Mouse (Mus musculus) limb, embryonic 15.5 days (tissue): ENCODE measurements around the gene Hypk. TPM values are rescaled to one million over a fixed set of nuclear protein-coding genes. Genes with fewer than 3 reads are reported as not detected.

Source experiments
- ATAC-seq: fragments of 200-750 bp; cut with Nextera tagmentation; 2 replicates; pipeline ENCODE4 v1.8.0; 2017; ENCODE audit warnings: low read depth, moderate TSS enrichment; ENCODE audit not compliant: insufficient number of reproducible peaks, low FRiP score, low TSS enrichment
- H3K27ac ChIP-seq: fragments of 300-500 bp; sonication (generic); 2 replicates; pipeline ENCODE4 v1.5.1; 2015; ENCODE audit warnings: moderate library complexity, mild to moderate bottlenecking, inconsistent platforms
- H3K27me3 ChIP-seq: fragments of 300-500 bp; sonication (generic); 2 replicates; pipeline ENCODE4 v1.6.1; 2015; ENCODE audit warnings: inconsistent platforms
- H3K36me3 ChIP-seq: fragments of 300-500 bp; sonication (generic); 2 replicates; pipeline ENCODE4 v1.6.1; 2015; ENCODE audit warnings: inconsistent platforms
- H3K4me1 ChIP-seq: fragments of 300-500 bp; sonication (generic); 2 replicates; pipeline ENCODE4 v1.6.1; 2015; ENCODE audit warnings: inconsistent platforms
- H3K4me2 ChIP-seq: fragments of 300-500 bp; sonication (generic); 2 replicates; pipeline ENCODE4 v1.6.1; 2015; ENCODE audit warnings: mild to moderate bottlenecking, inconsistent platforms
- H3K4me3 ChIP-seq: fragments of 300-500 bp; sonication (generic); 2 replicates; pipeline ENCODE4 v1.5.1; 2015; ENCODE audit warnings: mild to moderate bottlenecking, inconsistent platforms
- H3K9ac ChIP-seq: fragments of 300-500 bp; sonication (generic); 2 replicates; pipeline ENCODE4 v1.6.1; 2015; ENCODE audit warnings: inconsistent platforms
- H3K9me3 ChIP-seq: fragments of 300-500 bp; sonication (generic); 2 replicates; pipeline ENCODE4 v1.6.1; 2016; ENCODE audit warnings: inconsistent platforms
- WGBS: fragments of 180-500 bp; shearing (Covaris S2); methylation state at CpG from one replicate; pipeline ENCODE4 v1.1.7; 2015; 5-methylcytosine and 5-hydroxymethylcytosine counted together
- polyA plus RNA-seq: library from polyadenylated mRNA; unstranded; fragments of >200 nt; fragmentation: Nextera tagmentation; extraction: Ambion mirVana; gene quantifications from 2 replicates; pipeline ENCODE4 v1.2.1, GENCODE M21; 2015

The Hypk gene
- polyA plus RNA-seq, 1 experiment from 2014 or later, result 116 TPM

GRCm38 (mm10) chr2:121434854-121435253 is 18.2 kb upstream of the Hypk start:
- Histone ChIP-seq H3K27ac (no peak overlapping the region), H3K4me2 (no peak overlapping the region), H3K9ac (no peak overlapping the region), H3K9me3 (no peaks in the 10 kb centered on the region), H3K36me3 (peaks cover 87% of the 10 kb centered on the region), H3K4me1 (no peaks in the 10 kb centered on the region), H3K27me3 (no peaks in the 10 kb centered on the region), H3K4me3 (no peak overlapping the region)
- no peak for ATAC-seq
- 97% methylated on average over 1 of the region's 1 CpGs for WGBS

GRCm38 (mm10) chr2:121439746-121440145 is 13.3 kb upstream of the Hypk start:
- peaks cover 41% of the 10 kb centered on the region for H3K36me3 ChIP-seq

DNA sequence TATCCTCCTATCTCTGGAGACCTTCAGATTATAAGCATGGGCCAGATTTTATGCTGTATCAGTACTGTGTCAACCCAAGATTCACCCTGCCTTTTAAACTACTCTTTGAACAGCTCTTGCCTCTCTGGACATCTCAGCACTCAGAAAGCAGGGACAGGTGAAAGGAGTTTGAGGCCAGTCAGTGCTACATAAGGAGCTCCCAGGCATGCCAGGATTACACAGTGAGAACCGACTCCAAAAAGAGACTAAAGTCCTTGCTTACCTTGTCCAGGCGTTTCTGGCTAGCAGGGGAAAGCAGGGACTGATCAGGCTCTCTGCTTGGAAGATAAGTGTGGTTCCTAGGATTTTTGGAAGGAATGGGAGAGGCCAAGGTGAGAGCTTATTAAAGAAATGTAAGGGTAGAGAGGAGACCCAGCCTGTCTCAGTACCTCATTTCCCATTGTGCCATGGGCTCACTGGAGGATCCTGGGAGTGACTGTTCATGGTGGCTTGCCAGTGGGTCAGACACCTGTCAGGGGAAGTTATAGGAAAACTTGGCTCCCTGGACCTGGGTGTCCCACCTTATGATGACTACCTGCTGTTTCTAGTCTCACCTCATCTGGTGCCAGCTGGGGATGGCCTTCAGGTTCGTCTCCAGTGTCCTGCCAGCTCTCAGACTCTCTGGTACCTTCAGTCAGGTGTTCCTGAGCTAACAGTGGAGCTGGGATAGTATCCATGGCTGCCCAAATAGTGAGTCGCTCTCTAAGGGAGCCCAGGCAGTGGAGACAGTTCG is 12.1 kb upstream of the Hypk start:
- Histone ChIP-seq H3K27ac (no peak overlapping the region), H3K4me3 (no peak overlapping the region), H3K27me3 (0 out of 2 replicates have a peak, but pooled peaks cover 3% of the 10 kb centered on the region), H3K36me3 (peaks cover 29% of the 10 kb centered on the region), H3K9ac (no peak overlapping the region), H3K9me3 (no peaks in the 10 kb centered on the region), H3K4me2 (no peak overlapping the region), H3K4me1 (peaks cover 17% of the 10 kb centered on the region)
- 53% methylated on average over 5 of the region's 5 CpGs for WGBS
- ATAC-seq, result no peak

More at GRCm38 (mm10) chr2:121439746-121440145, 13.3 kb upstream of the Hypk start:
- peaks cover 17% of the 10 kb centered on the region for H3K4me1 ChIP-seq
- H3K4me3 ChIP-seq, result no peak overlapping the region
- WGBS, result 73% methylated on average over 4 of the region's 4 CpGs
- H3K9me3 ChIP-seq, result no peaks in the 10 kb centered on the region
- 0 out of 2 replicates have a peak, but pooled peaks cover 3% of the 10 kb centered on the region for H3K27me3 ChIP-seq
- no peak overlapping the region for H3K9ac ChIP-seq
- H3K4me2 ChIP-seq, result no peak overlapping the region
- H3K27ac ChIP-seq, result no peak overlapping the region
- no peak for ATAC-seq

DNA sequence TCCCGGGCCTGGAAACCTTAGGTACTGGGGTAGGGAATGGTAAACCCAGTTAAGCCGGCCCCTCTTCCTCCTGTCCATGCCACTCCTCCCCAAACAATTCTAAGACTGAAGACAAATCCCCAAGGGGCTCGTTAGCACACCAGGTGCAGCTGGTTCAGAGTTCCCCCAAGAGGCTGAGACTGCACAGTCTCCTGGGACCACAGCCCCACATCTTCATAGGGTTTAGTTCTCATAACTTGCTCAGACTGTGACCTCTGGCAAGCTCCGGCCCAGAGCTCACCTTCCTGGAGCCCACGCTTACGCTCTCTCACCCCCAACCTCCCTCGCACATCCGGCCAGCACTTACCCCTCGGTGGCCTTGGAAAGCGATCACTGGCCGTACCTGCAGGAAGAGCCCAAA is 11.3 kb upstream of the Hypk start:
- Histone ChIP-seq H3K4me2 (peak overlapping the region; percentile 96), H3K36me3 (peaks cover 27% of the 10 kb centered on the region), H3K4me3 (peak overlapping the region; percentile 51), H3K9ac (peak overlapping the region; percentile 35; the same call in 1 of the 2 replicates), H3K27ac (no peak overlapping the region), H3K27me3 (0 out of 2 replicates have a peak, but pooled peaks cover 3% of the 10 kb centered on the region), H3K9me3 (no peaks in the 10 kb centered on the region), H3K4me1 (peaks cover 17% of the 10 kb centered on the region)
- ATAC-seq, result no peak
- 11% methylated on average over 11 of the region's 11 CpGs for WGBS

DNA sequence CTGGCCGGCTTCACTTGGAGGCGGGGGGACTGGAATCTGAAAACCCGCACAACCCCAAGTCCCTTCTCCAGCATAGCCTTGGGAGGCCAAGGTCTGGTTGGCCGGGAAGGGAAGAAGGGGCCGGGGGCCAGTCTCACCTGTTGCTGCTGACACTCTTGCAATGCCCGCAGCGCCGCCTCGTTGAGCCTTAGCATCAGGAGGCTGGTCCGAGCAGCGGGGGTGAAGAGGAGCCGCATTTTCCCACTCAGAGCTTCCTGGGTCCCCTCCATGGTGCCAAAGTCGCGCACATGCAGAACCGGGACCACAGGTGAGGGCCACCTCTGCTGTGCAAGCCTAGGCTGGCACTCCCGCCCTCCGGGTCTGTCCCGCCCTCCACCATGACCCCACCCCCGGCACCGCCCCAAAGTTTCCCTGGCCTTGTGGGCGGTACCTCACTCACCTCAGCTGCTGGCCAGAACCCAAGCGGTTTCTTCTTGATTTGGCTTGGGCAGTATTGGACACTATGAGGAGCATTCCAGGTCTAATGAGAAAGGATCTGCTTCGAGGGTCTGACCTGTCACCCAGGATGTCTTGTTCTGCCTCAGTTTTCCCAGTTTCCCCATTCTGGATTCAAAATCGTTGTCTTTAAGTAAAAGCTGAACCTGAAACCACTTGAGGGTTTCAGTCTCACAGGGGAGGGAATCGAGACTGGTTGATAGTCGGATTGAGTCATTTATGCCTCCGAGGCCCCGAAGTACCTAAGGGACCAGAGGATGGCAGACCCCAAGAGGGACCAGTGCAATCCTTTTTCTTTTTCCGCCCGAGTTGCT is 10.6 kb upstream of the Hypk start:
- Histone ChIP-seq H3K4me3 (peak overlapping the region; percentile 51), H3K4me1 (peaks cover 17% of the 10 kb centered on the region), H3K9ac (peak overlapping the region; percentile 35), H3K27me3 (0 out of 2 replicates have a peak, but pooled peaks cover 3% of the 10 kb centered on the region), H3K4me2 (peak overlapping the region; percentile 96), H3K27ac (no peak overlapping the region), H3K9me3 (no peaks in the 10 kb centered on the region), H3K36me3 (peaks cover 21% of the 10 kb centered on the region)
- ATAC-seq, result peak; percentile 80
- WGBS, result 2% methylated on average over 30 of the region's 30 CpGs

- 0 out of 2 replicates have a peak, but pooled peaks cover 3% of the 10 kb centered on the region for H3K27me3 ChIP-seq
- H3K9ac ChIP-seq, result peak overlapping the region; percentile 35
- ATAC-seq, result no peak
- 8% methylated on average over 8 of the region's 8 CpGs for WGBS
- peaks cover 22% of the 10 kb centered on the region for H3K4me1 ChIP-seq
- no peaks in the 10 kb centered on the region for H3K9me3 ChIP-seq
- no peak overlapping the region for H3K27ac ChIP-seq
- peak overlapping the region; percentile 51 for H3K4me3 ChIP-seq
- peaks cover 15% of the 10 kb centered on the region for H3K36me3 ChIP-seq
- peak overlapping the region; percentile 96 for H3K4me2 ChIP-seq
Measured at GRCm38 (mm10) chr2:121443068-121443349, 10.1 kb upstream of the Hypk start.

DNA sequence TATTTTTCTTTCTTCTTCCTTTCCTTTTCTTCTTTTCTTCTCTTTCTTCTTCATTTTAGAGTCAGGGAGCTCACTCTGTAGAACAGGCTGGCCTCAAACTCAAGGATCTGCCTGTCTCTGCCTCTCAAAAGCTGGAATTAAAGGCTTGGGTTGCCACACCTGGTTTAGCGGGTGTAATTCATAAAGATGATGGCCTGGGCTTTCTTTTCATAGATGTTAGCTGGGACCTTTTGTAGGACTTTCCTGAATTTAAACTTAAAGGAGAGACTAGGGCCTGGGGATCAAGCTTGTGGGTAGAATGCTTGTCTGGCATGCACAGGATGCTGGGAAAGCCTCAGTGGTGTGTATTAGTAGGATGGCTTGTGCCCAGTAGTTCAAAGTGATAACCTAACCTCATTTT is 8.9 kb upstream of the Hypk start, which contains the start of gene Ell3:
Gene Ell3, minus strand, starts transcription at position 101 of the 400 bp plus-strand sequence.
- peaks cover 24% of the 10 kb centered on the region for H3K4me1 ChIP-seq
- no peak for ATAC-seq
- no peak within 1 kb of the TSS for H3K27ac ChIP-seq
- peak within 1 kb of the TSS; percentile 51 for H3K4me3 ChIP-seq
- H3K36me3 ChIP-seq, result peaks cover 4% of the 10 kb centered on the region
- H3K4me2 ChIP-seq, result peak within 1 kb of the TSS; percentile 96
- no peaks in the 10 kb centered on the region for H3K9me3 ChIP-seq
- WGBS, result 84% methylated on average over 1 of the region's 1 CpGs
- H3K27me3 ChIP-seq, result 0 out of 2 replicates have a peak, but pooled peaks cover 3% of the 10 kb centered on the region
- H3K9ac ChIP-seq, result no peak within 1 kb of the TSS

DNA sequence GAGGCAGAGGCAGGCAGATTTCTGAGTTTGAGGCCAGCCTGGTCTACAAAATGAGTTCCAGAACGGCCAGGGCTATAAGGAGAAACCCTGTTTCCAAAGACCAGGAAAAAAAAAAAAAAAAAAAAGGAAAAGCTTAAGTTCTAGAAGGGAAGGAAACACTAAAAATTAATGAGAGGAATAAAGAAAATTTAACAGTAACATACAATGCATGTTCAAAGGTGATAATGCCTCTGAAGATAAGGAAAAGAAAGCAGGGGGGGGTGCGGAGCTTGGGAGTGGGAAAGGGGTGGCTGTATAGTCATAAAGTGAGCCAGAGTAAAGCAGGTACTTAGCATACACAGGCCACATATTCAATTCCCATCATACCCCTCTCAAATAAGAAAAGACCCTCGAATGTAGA is 8.0 kb upstream of the Hypk start:
- Histone ChIP-seq H3K4me1 (peaks cover 25% of the 10 kb centered on the region), H3K9me3 (no peaks in the 10 kb centered on the region), H3K27ac (no peak overlapping the region), H3K4me2 (no peak overlapping the region), H3K9ac (no peak overlapping the region), H3K4me3 (no peak overlapping the region), H3K27me3 (0 out of 2 replicates have a peak, but pooled peaks cover 3% of the 10 kb centered on the region), H3K36me3 (no peaks in the 10 kb centered on the region)
- ATAC-seq, result no peak
- 83% methylated on average over 3 of the region's 3 CpGs for WGBS

DNA sequence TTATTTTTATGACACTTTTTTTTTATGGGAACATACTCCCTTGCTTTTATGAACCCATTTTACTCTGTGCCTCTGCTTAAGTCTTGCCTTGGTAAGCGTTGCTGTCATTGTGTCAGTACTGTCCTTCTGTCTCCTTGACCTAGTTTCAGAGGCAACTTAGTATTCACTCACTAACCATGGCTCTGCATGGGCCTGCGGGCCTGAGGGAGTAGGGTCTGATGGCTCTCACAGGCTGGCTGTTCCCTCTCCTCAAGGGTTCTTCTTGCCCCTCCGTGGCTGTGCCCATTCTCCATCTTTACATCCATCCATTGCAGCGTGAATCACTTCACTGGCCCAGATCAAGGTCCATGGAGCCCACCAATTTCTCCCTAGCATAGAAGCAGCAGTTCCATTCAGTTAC is 6.6 kb upstream of the Hypk start:
- WGBS, result 81% methylated on average over 4 of the region's 4 CpGs
- H3K27ac ChIP-seq, result no peak overlapping the region
- ATAC-seq, result no peak
- peaks cover 3% of the 10 kb centered on the region for H3K36me3 ChIP-seq
- H3K9ac ChIP-seq, result no peak overlapping the region
- H3K4me1 ChIP-seq, result peaks cover 33% of the 10 kb centered on the region
- no peak overlapping the region for H3K4me3 ChIP-seq
- H3K4me2 ChIP-seq, result no peak overlapping the region
- H3K9me3 ChIP-seq, result no peaks in the 10 kb centered on the region
- H3K27me3 ChIP-seq, result 0 out of 2 replicates have a peak, but pooled peaks cover 3% of the 10 kb centered on the region

GRCm38 (mm10) chr2:121447006-121447405 is 6.1 kb upstream of the Hypk start:
- H3K27ac ChIP-seq, result no peak overlapping the region
- no peak overlapping the region for H3K9ac ChIP-seq
- no peak overlapping the region for H3K4me3 ChIP-seq
- H3K4me1 ChIP-seq, result peaks cover 28% of the 10 kb centered on the region
- WGBS, result 76% methylated on average over 3 of the region's 3 CpGs
- H3K4me2 ChIP-seq, result no peak overlapping the region
- H3K36me3 ChIP-seq, result peaks cover 4% of the 10 kb centered on the region
- H3K27me3 ChIP-seq, result 0 out of 2 replicates have a peak, but pooled peaks cover 2% of the 10 kb centered on the region
- H3K9me3 ChIP-seq, result no peaks in the 10 kb centered on the region
- no peak for ATAC-seq

DNA sequence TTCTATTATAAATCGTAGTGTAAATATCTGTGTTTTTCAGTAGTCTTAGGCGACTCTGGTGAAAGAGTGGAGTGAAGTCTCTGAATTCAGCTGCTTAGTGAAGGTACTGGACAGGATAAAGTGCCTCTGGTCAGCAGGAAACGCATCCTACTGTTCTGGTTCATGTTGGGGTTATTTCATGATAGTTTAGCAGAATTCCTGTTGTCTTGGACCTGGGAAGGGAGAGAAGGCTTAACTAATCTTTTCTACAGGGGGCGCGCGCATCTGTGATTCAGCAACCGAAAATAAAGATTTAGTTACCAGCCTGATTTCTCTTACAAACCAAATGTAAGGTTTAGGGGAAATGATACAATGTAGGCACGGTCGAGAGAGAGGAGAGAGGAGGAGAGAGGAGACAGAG is 5.0 kb upstream of the Hypk start:
- no peaks in the 10 kb centered on the region for H3K27me3 ChIP-seq
- peak overlapping the region; percentile 63; the same call in 1 of the 2 replicates for H3K9ac ChIP-seq
- peak overlapping the region; percentile 99 for H3K4me3 ChIP-seq
- peaks cover 21% of the 10 kb centered on the region for H3K4me1 ChIP-seq
- ATAC-seq, result no peak
- peaks cover 13% of the 10 kb centered on the region for H3K36me3 ChIP-seq
- H3K9me3 ChIP-seq, result no peaks in the 10 kb centered on the region
- peak overlapping the region; percentile 72 for H3K4me2 ChIP-seq
- H3K27ac ChIP-seq, result peak overlapping the region; percentile 97
- WGBS, result 14% methylated on average over 9 of the region's 9 CpGs
